Mouse (Mus musculus): ENCODE data around the gene Dars2. TPM values are rescaled to one million over a fixed set of nuclear protein-coding genes. Genes with fewer than 3 reads are reported as not detected.

Gene Dars2
- 68.3 and 84.3 TPM in 2 replicates for polyA plus RNA-seq (2014; fragmentation: Nextera tagmentation; extraction: Ambion mirVana)

- under 1% methylated on average over 57 of the region's 57 CpGs for WGBS
- peak; percentile 95 for ATAC-seq (replicated peaks; ENCODE audit: low FRiP score)
Observed at GRCm38 (mm10) chr1:161070352-161071271, at the start of gene Dars2, which contains the start of gene Cenpl. Dars2 (minus strand) TSS chr1:161070658. Cenpl (plus strand) TSS chr1:161070713.

DNA sequence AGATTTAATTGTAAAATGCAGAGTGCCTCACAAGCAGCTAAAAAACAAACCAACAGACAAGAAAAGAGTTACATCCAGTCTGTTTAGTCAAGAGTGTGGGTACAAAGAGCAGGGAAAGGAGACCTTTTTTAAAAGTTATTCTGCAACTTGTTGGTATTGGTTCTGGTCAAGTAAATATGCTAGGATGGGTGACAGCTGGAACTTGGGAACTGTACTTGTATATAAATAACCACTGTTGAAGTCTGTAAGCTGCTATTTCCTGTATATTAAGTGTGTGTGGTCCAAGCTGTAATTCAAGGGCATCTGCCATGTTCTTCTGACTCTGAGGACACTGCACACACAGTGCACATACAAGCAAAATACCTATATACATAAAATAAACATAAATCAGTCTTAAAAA lies 44.1 kb upstream of the Dars2 start:
- no peak for ATAC-seq (replicated peaks; ENCODE audit: low FRiP score)
- no peaks in the 10 kb centered on the region for H3K9me3 ChIP-seq (ENCODE audit: control insufficient read depth, low read length)
- no peaks in the 10 kb centered on the region for H3K36me3 ChIP-seq (ENCODE audit: control insufficient read depth, insufficient read depth, low read length)
- H3K27ac ChIP-seq (ENCODE audit: low read depth, low read length), result no peak overlapping the region
- no peak overlapping the region for H3K9ac ChIP-seq (ENCODE audit: low read depth, low read length)
- no peaks in the 10 kb centered on the region for H3K27me3 ChIP-seq (replicated peaks; ENCODE audit: control insufficient read depth, insufficient read depth, low read length)
- peaks cover 4% of the 10 kb centered on the region; the same call in 1 of the 2 replicates for H3K4me1 ChIP-seq (replicated peaks; ENCODE audit: control insufficient read depth, insufficient read depth, low read length)
- no peak for DNase-seq (ENCODE audit: low spot score)
- no peak overlapping the region for H3K4me2 ChIP-seq
- H3K4me3 ChIP-seq (ENCODE audit: low read depth, low read length), result no peak overlapping the region

More at GRCm38 (mm10) chr1:161070352-161071271, at the start of gene Dars2, which contains the start of gene Cenpl:
- Histone ChIP-seq H3K4me2 (peak within 1 kb of the TSS; percentile 76), H3K9ac (ENCODE audit: low read depth, low read length) (peak within 1 kb of the TSS; percentile 91), H3K27me3 (replicated peaks; ENCODE audit: control insufficient read depth, insufficient read depth, low read length) (no peaks in the 10 kb centered on the region), H3K9me3 (ENCODE audit: control insufficient read depth, low read length) (no peaks in the 10 kb centered on the region), H3K4me3 (ENCODE audit: low read depth, low read length) (peak within 1 kb of the TSS; percentile 87), H3K27ac (ENCODE audit: low read depth, low read length) (peak within 1 kb of the TSS; percentile 77; the same call in 1 of the 2 replicates), H3K36me3 (ENCODE audit: control insufficient read depth, insufficient read depth, low read length) (peaks cover 2% of the 10 kb centered on the region; the same call in 1 of the 2 replicates), H3K4me1 (replicated peaks; ENCODE audit: control insufficient read depth, insufficient read depth, low read length) (peaks cover 17% of the 10 kb centered on the region; the same call in 1 of the 2 replicates)
- DNase-seq (ENCODE audit: low spot score), result peak; percentile 91

DNA sequence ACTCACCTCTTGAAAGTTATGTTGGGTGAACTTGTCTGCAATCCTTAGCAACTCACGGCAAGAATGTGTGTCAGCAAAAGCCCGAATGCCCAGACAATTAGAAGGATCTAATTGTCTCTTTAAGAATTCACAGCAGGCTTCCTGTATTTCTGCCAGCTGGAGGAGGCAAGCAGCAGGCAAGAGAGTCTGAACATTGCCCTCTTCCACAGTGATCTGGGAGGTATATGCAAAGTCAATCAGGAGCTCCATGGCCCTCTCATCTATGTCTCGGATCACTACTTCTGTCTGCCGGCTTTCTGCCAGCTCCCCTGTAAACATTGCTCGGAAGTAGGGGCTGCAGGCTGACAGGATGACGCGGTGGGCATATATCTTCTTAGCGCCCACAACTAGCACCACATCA lies 38.8 kb upstream of the Dars2 start:
- Histone ChIP-seq H3K36me3 (ENCODE audit: control insufficient read depth, insufficient read depth, low read length) (peaks cover 4% of the 10 kb centered on the region; the same call in 1 of the 2 replicates), H3K9ac (ENCODE audit: low read depth, low read length) (no peak overlapping the region), H3K27me3 (replicated peaks; ENCODE audit: control insufficient read depth, insufficient read depth, low read length) (no peaks in the 10 kb centered on the region), H3K4me2 (no peak overlapping the region), H3K27ac (ENCODE audit: low read depth, low read length) (no peak overlapping the region), H3K9me3 (ENCODE audit: control insufficient read depth, low read length) (no peaks in the 10 kb centered on the region), H3K4me3 (ENCODE audit: low read depth, low read length) (no peak overlapping the region), H3K4me1 (replicated peaks; ENCODE audit: control insufficient read depth, insufficient read depth, low read length) (no peaks in the 10 kb centered on the region)
- WGBS, result 89% methylated on average over 8 of the region's 8 CpGs
- ATAC-seq (replicated peaks; ENCODE audit: low FRiP score), result no peak
- DNase-seq (ENCODE audit: low spot score), result no peak

- H3K27ac ChIP-seq (ENCODE audit: low read depth, low read length), result no peak overlapping the region
- H3K27me3 ChIP-seq (replicated peaks; ENCODE audit: control insufficient read depth, insufficient read depth, low read length), result no peaks in the 10 kb centered on the region
- H3K4me1 ChIP-seq (replicated peaks; ENCODE audit: control insufficient read depth, insufficient read depth, low read length), result no peaks in the 10 kb centered on the region; the same call in 1 of the 2 replicates
- WGBS, result 77% methylated on average over 1 of the region's 1 CpGs
- H3K9ac ChIP-seq (ENCODE audit: low read depth, low read length), result no peak overlapping the region
- ATAC-seq (replicated peaks; ENCODE audit: low FRiP score) (no peak), DNase-seq (ENCODE audit: low spot score) (no peak)
- peaks cover 6% of the 10 kb centered on the region; the same call in 1 of the 2 replicates for H3K36me3 ChIP-seq (ENCODE audit: control insufficient read depth, insufficient read depth, low read length)
- H3K4me2 ChIP-seq, result no peak overlapping the region
- H3K4me3 ChIP-seq (ENCODE audit: low read depth, low read length), result no peak overlapping the region
- no peaks in the 10 kb centered on the region for H3K9me3 ChIP-seq (ENCODE audit: control insufficient read depth, low read length)
Observed at GRCm38 (mm10) chr1:161103842-161104241, 33.4 kb upstream of the Dars2 start.

DNA sequence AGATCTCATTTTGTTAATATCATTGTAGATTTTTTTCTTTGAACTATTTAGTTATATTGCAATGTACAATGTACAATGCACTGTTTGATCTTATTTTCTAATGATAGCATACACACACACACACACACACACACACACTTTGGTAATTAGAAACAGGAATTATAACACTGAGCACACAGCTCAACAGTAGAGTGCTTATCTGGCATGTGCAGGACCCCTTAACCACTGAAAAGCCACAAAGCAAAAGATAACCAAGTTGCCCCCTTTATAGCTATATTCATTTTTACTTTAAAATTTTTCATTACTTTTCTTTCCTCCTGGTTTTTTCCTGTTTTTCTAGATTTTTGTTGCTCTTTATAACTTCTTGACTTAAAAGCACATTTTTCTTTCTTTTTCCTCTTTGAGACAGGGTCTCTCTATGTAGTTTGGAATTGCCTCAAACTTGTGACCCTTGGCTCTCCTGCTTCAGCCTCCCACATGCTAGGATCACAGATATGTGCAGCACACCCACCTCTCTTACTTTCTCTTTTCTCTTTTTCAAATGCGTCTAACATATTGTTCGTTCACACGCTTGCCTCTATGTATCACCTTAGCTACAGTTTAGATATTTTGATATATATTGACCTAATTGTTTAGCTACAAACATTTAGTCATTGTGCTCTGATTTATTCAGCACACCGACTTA lies 29.4 kb upstream of the Dars2 start:
- peak overlapping the region; percentile 73 for H3K27ac ChIP-seq (ENCODE audit: low read depth, low read length)
- H3K4me2 ChIP-seq, result peak overlapping the region; percentile 56
- peak; percentile 95 for ATAC-seq (replicated peaks; ENCODE audit: low FRiP score)
- no peak overlapping the region for H3K9ac ChIP-seq (ENCODE audit: low read depth, low read length)
- DNase-seq (ENCODE audit: low spot score), result no peak
- 54% methylated on average over 4 of the region's 4 CpGs for WGBS
- H3K36me3 ChIP-seq (ENCODE audit: control insufficient read depth, insufficient read depth, low read length), result peaks cover 6% of the 10 kb centered on the region; the same call in 1 of the 2 replicates
- no peaks in the 10 kb centered on the region; the same call in 1 of the 2 replicates for H3K4me1 ChIP-seq (replicated peaks; ENCODE audit: control insufficient read depth, insufficient read depth, low read length)
- no peak overlapping the region for H3K4me3 ChIP-seq (ENCODE audit: low read depth, low read length)
- no peaks in the 10 kb centered on the region for H3K27me3 ChIP-seq (replicated peaks; ENCODE audit: control insufficient read depth, insufficient read depth, low read length)
- H3K9me3 ChIP-seq (ENCODE audit: control insufficient read depth, low read length), result no peaks in the 10 kb centered on the region

DNA sequence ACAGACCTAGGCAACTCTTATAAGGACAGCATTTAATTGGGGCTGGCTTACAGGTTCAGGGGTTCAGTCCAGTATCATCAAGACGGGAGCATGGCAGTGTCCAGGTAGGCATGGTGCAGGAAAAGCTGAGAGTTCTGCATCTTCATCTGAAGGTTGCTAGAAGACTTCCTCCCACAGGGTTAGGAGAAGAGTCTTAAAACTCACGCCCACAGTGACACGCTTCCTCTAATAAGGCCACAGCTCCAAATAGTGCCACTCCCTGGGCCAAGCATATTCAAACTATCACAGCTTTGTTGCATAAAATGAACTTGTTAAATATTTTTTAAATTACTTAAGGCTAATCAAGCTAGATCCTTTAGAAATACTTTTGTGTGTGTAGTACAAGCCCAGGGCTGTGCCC lies 6.8 kb upstream of the Dars2 start:
- H3K4me2 ChIP-seq, result no peak overlapping the region
- no peaks in the 10 kb centered on the region for H3K9me3 ChIP-seq (ENCODE audit: control insufficient read depth, low read length)
- H3K27ac ChIP-seq (ENCODE audit: low read depth, low read length), result no peak overlapping the region
- ATAC-seq (replicated peaks; ENCODE audit: low FRiP score) (no peak), DNase-seq (ENCODE audit: low spot score) (no peak)
- H3K9ac ChIP-seq (ENCODE audit: low read depth, low read length), result no peak overlapping the region
- H3K36me3 ChIP-seq (ENCODE audit: control insufficient read depth, insufficient read depth, low read length), result peaks cover 14% of the 10 kb centered on the region
- peaks cover 15% of the 10 kb centered on the region; the same call in 1 of the 2 replicates for H3K4me1 ChIP-seq (replicated peaks; ENCODE audit: control insufficient read depth, insufficient read depth, low read length)
- 90% methylated on average over 3 of the region's 3 CpGs for WGBS
- H3K27me3 ChIP-seq (replicated peaks; ENCODE audit: control insufficient read depth, insufficient read depth, low read length), result no peaks in the 10 kb centered on the region
- no peak overlapping the region for H3K4me3 ChIP-seq (ENCODE audit: low read depth, low read length)

DNA sequence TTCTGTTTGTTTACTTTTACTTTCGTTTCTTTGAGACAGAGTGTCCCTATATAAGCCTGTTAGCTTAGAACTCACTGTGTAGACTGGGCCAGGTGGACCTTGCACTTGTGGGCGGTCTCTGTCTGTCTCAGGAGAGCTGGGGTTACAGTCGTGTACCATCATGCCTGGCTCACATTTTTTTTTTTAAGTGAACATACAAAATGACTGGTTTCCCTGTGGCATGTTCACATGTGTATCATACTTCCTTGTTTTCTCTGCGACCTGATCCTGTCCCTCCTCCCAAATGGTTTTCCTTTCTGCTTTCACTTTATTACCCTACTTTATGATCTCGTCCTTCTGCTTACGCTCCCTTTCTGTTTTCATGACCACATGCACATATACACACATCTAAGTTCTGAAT lies 5.8 kb upstream of the Dars2 start:
- no peak overlapping the region for H3K4me3 ChIP-seq (ENCODE audit: low read depth, low read length)
- H3K4me1 ChIP-seq (replicated peaks; ENCODE audit: control insufficient read depth, insufficient read depth, low read length), result peaks cover 17% of the 10 kb centered on the region; the same call in 1 of the 2 replicates
- H3K27me3 ChIP-seq (replicated peaks; ENCODE audit: control insufficient read depth, insufficient read depth, low read length), result no peaks in the 10 kb centered on the region
- H3K4me2 ChIP-seq, result no peak overlapping the region
- no peak for DNase-seq (ENCODE audit: low spot score)
- WGBS, result 78% methylated on average over 6 of the region's 6 CpGs
- peaks cover 14% of the 10 kb centered on the region for H3K36me3 ChIP-seq (ENCODE audit: control insufficient read depth, insufficient read depth, low read length)
- ATAC-seq (replicated peaks; ENCODE audit: low FRiP score), result no peak
- no peaks in the 10 kb centered on the region for H3K9me3 ChIP-seq (ENCODE audit: control insufficient read depth, low read length)
- no peak overlapping the region for H3K9ac ChIP-seq (ENCODE audit: low read depth, low read length)
- no peak overlapping the region for H3K27ac ChIP-seq (ENCODE audit: low read depth, low read length)

DNA sequence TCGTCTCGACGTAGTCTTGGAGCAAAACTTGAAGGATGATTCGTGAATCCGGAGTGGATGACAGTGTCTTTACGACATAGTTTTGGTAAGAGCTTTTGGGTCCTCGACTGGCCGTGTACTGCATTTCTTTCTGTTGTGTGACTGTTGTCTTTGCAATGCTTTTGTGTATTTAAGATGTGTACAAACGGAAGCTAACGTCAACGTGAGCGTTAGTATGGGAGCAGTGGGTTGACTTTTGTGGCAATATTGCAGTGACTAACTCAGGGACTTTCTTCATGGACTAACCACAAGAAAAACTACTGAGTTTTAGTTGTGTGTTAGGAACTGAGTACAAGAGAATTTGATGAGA lies 788 bp upstream of the Dars2 start:
- ATAC-seq (replicated peaks; ENCODE audit: low FRiP score) (no peak), DNase-seq (ENCODE audit: low spot score) (no peak)
- no peaks in the 10 kb centered on the region for H3K9me3 ChIP-seq (ENCODE audit: control insufficient read depth, low read length)
- peak overlapping the region; percentile 76 for H3K4me2 ChIP-seq
- under 1% methylated on average over 12 of the region's 12 CpGs for WGBS
- peaks cover 2% of the 10 kb centered on the region; the same call in 1 of the 2 replicates for H3K36me3 ChIP-seq (ENCODE audit: control insufficient read depth, insufficient read depth, low read length)
- peak overlapping the region; percentile 77; the same call in 1 of the 2 replicates for H3K27ac ChIP-seq (ENCODE audit: low read depth, low read length)
- H3K4me3 ChIP-seq (ENCODE audit: low read depth, low read length), result peak overlapping the region; percentile 87
- peaks cover 17% of the 10 kb centered on the region; the same call in 1 of the 2 replicates for H3K4me1 ChIP-seq (replicated peaks; ENCODE audit: control insufficient read depth, insufficient read depth, low read length)
- no peaks in the 10 kb centered on the region for H3K27me3 ChIP-seq (replicated peaks; ENCODE audit: control insufficient read depth, insufficient read depth, low read length)
- H3K9ac ChIP-seq (ENCODE audit: low read depth, low read length), result peak overlapping the region; percentile 91

Data from liver, embryonic 11.5 days (tissue).